Mouse (Mus musculus) layer of hippocampus, adult 6 months (tissue): ENCODE results near the gene Nat14. TPM values are rescaled to one million over a fixed set of nuclear protein-coding genes. Genes with fewer than 3 reads are reported as not detected.

Experiments
- long read RNA-seq, 2 experiments: library from polyadenylated mRNA; unstranded; transcript quantifications; one replicate each; pipeline ENCODE4 v2.0.0; 2019 to 2020
- polyA plus RNA-seq: library from polyadenylated mRNA; unstranded; fragments of <200 nt; fragmentation: Nextera tagmentation; gene quantifications from 2 replicates; pipeline ENCODE4 v1.2.3, GENCODE M21; 2021

The Nat14 gene
- 136 and 147 TPM in 2 replicates for polyA plus RNA-seq
- long read RNA-seq, experiment 1, transcript Nat14-205 (2 exons, 476 nt), result minor isoform, 11 of 185 reads
- long read RNA-seq, experiment 1, transcript Nat14-204 (3 exons, 1,415 nt), result major isoform, 51 of 185 reads
- long read RNA-seq, experiment 1, transcript Nat14-201 (3 exons, 1,612 nt), result minor isoform, 28 of 185 reads
- long read RNA-seq, experiment 1, partial matches to known transcripts, result 58 of 185 reads
- long read RNA-seq, experiment 1, other reads (novel, unspliced or antisense), result 37 of 185 reads
- long read RNA-seq, experiment 2, transcript Nat14-201 (3 exons, 1,612 nt), result minor isoform, 28 of 198 reads
- long read RNA-seq, experiment 2, transcript Nat14-205 (2 exons, 476 nt), result minor isoform, 12 of 198 reads
- long read RNA-seq, experiment 2, transcript Nat14-204 (3 exons, 1,415 nt), result major isoform, 62 of 198 reads
- long read RNA-seq, experiment 2, partial matches to known transcripts, result 42 of 198 reads
- long read RNA-seq, experiment 2, other reads (novel, unspliced or antisense), result 54 of 198 reads

GRCm38 (mm10) chr7:4921824-4922482, at the start of gene Nat14:
TSS of gene Nat14 (plus strand) at chr7:4922028.

DNA sequence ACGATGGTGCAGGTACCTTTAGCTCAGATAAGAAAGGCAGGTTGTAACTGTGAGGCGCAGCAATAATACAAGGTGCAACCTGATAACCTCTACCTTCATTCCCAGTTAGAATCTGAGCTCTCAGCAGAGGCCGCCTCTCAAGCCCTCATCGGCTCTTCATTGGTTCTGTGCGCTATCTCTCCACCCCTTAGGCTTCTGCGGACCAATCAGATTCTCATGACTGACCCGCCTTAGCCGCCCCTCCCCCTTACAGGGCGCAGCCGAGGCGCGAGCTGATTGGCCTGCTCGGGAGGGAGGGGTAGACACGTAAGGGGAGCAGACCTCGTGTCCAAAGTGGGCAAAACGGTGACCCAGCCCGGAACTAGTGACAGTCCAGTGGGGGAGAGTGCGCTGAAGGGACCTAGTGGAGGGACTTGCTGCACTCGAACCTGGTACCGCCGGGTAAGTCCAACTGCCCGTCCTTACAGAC, 45.0 kb upstream of the Nat14 start, which contains the start of gene Isoc2a:
Gene Isoc2a, plus strand, starts transcription at position 401 of the 469 bp plus-strand sequence.

DNA sequence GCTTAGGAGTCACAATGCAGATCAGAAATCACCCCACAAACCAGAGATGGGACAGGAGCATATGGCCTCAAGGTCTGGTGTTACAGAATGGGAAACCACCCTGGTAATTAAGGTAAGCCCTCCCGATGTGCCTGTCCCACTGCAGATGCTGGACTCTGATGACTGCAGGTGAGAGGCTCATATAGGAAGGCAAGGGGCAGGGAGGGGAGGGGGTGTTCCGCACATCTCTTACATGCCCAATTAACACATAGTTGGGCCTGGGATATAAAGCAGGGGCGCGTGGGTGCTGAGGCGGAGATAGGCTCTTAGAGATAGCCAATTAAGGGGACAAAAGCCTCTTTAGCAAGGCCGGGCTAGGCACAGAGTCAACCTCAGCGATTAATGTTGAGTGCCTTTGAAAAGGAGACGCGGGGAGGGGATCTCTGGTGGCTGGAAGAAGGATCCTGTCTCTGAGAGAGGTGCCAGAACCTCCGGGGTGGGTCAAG, 15.3 kb upstream of the Nat14 start, which contains the start of gene Gm36210:
Gene Gm36210, minus strand, starts transcription at position 51 of the 485 bp plus-strand sequence.

DNA sequence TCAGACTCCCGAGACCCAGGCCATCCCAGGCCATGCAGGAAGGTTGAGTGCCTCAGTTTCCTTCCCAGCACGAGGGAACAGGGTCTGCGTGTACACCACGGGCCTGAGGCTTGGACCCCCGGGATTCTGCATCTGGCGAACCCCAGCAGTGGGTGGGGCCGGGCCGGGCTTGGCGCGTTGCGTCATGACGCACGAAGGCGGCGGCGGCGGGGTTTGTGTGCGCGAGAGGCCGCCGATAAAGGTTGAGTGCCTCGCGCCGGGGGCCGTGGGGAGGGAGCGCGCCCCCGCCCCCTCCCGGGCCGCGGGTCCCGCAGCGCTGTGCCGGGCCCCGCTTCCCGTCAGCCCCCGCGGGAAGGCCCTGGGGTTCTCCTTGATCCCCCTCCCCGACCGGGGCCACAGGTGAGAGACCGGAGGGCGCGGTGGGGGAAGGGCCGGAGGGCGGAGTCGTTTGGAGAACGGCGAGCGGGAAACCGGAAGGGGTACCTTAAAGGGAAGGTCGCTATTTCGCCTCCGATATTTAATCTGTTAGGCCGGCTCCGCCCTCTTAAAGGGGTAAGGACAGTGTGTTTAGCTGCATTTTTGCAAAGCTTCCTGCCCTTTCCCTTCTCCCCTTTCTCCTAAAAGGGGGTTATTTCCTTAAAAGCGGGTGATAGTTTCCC, 6.7 kb upstream of the Nat14 start, which contains the start of gene Zfp628:
Gene Zfp628, plus strand, starts transcription at position 211 of the 659 bp plus-strand sequence.

DNA sequence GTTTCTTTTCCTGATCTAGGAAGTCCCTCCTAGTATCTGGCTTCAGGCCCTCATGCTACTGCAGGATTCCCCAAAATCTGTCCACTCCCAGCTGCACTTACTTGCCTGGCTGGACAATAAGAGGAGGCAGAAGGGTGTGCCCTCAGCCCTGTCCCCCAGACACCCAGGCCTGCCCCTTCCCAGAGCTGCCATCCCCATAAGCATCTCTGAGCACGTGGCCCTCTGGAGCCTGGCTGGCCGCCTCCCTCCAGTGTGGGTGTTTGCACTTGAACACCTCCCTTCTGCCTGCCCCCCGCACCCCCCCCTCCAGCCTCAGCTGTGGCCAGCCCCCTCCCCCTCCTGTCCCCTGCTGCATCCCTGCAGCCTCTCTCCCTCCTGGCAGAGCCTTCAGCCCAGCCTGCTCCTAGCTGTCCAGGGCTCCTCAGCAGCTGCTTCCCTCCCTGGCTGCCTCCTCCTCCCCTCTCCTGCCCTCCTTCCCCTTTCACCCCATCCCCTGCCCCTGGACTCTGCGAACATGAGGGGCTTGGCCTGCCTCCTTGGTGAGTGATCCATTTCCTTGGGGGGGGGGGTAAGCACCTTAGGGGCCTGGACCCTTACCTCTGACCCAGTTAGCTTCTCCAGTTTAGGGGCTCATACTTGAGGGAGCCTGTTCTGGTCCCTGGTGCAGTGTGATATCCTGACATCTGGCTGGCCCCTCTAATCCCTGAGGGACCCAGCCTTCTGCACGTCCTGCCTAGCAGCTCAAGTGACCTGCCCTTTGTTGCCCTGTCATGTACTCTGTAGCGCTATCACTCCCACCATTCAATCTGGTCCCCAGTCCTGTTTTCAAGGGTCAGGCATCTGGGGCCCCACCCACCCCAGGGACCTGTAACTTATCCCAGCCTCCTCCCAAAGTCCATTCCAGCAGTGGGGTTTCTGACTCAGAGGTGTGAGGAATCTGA, 3.9 kb downstream of the Nat14 start, which contains the start of gene Ssc5d:
Gene Ssc5d, plus strand, starts transcription at position 345 of the 941 bp plus-strand sequence.

DNA sequence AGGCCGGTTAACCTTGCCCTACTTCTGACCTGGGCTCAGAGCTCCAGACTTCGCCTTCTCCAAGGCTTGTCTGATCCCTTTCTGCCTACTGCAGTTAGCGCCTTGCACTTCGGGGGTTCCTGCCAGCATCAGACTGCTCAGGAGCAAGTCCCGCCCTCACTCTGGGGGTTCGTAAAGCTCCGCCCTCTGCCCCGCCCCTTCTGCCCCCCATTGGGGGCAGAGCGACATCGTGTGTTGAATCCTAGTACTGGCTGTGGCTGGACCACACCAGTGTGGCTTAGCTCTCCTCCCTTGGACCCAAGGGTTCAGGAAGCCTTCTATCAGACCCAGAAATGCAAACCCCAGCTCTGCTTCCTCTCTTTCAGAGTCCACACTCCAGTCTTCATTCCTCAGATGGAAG, 42.4 kb downstream of the Nat14 start, which contains the start of gene Sbk2:
Gene Sbk2, minus strand, starts transcription at position 135 of the 400 bp plus-strand sequence.

GRCm38 (mm10) chr7:4971068-4971467, 49.2 kb downstream of the Nat14 start, which contains the start of gene Sbk3:
TSS of gene Sbk3 (minus strand) at chr7:4971168.

Other genes starting within 250 kb of the Nat14 start
- gene Hspbp1, start 237.0 kb upstream of the Nat14 start, polyA plus RNA-seq, result 137 and 145 TPM in 2 replicates
- 3.8 and 6.0 TPM in 2 replicates for gene Brsk1, start 231.4 kb upstream of the Nat14 start, polyA plus RNA-seq
- gene Tmem150b, start 196.8 kb upstream of the Nat14 start, polyA plus RNA-seq, result not detected in 2 replicates
- 4.3 and 4.5 TPM in 2 replicates for gene Kmt5c, start 181.9 kb upstream of the Nat14 start, polyA plus RNA-seq
- gene Cox6b2, start 168.9 kb upstream of the Nat14 start, polyA plus RNA-seq, result 19.8 and 42.8 TPM in 2 replicates
- gene Fam71e2, start 150.7 kb upstream of the Nat14 start, polyA plus RNA-seq, result not detected in 2 replicates
- gene Il11, start 139.2 kb upstream of the Nat14 start, polyA plus RNA-seq, result 0.18 and 0.45 TPM in 2 replicates
- gene Tmem190, start 139.1 kb upstream of the Nat14 start, polyA plus RNA-seq, result not detected in 2 replicates
- 7.2 and 9.5 TPM in 2 replicates for gene Tmem238, start 132.4 kb upstream of the Nat14 start, polyA plus RNA-seq
- 1,085 and 1,204 TPM in 2 replicates for gene Rpl28, start 129.2 kb upstream of the Nat14 start, polyA plus RNA-seq
- gene Ube2s, start 109.4 kb upstream of the Nat14 start, polyA plus RNA-seq, result 16.3 and 20.3 TPM in 2 replicates
- 11.7 and 13.1 TPM in 2 replicates for gene Shisa7, start 77.3 kb upstream of the Nat14 start, polyA plus RNA-seq
- gene Isoc2b, start 51.8 kb upstream of the Nat14 start, polyA plus RNA-seq, result 17.0 and 20.1 TPM in 2 replicates
- gene Isoc2a, start 44.9 kb upstream of the Nat14 start, polyA plus RNA-seq, result 0.87 and 0.94 TPM in 2 replicates
- 0.14 and 0.29 TPM in 2 replicates for gene Gm36210, start 15.5 kb upstream of the Nat14 start, polyA plus RNA-seq
- 0.75 and 0.93 TPM in 2 replicates for gene Zfp628, start 6.8 kb upstream of the Nat14 start, polyA plus RNA-seq
- 0.04 and 0.05 TPM in 2 replicates for gene Ssc5d, start 3.8 kb downstream of the Nat14 start, polyA plus RNA-seq
- gene Sbk2, start 42.4 kb downstream of the Nat14 start, polyA plus RNA-seq, result 0.31 and 0.74 TPM in 2 replicates
- 0.08 and 0.15 TPM in 2 replicates for gene Sbk3, start 49.1 kb downstream of the Nat14 start, polyA plus RNA-seq
- gene Zfp579, start 74.1 kb downstream of the Nat14 start, polyA plus RNA-seq, result 6.2 and 8.0 TPM in 2 replicates
- gene Zfp524, start 92.4 kb downstream of the Nat14 start, polyA plus RNA-seq, result 11.0 and 13.9 TPM in 2 replicates
- 13.3 and 16.7 TPM in 2 replicates for gene Fiz1, start 92.7 kb downstream of the Nat14 start, polyA plus RNA-seq
- gene Gm44973, start 93.5 kb downstream of the Nat14 start, polyA plus RNA-seq, result 0.31 TPM in 1 of 2 replicates, not detected in the other
- gene Zfp865, start 98.3 kb downstream of the Nat14 start, polyA plus RNA-seq, result 1.5 and 2.0 TPM in 2 replicates
- gene Ccdc106, start 98.5 kb downstream of the Nat14 start, polyA plus RNA-seq, result 65.2 and 75.8 TPM in 2 replicates
- gene 4632433K11Rik, start 112.1 kb downstream of the Nat14 start, polyA plus RNA-seq, result not detected in 2 replicates
- gene Zfp784, start 116.4 kb downstream of the Nat14 start, polyA plus RNA-seq, result 3.1 and 3.3 TPM in 2 replicates
- gene Zfp580, start 129.5 kb downstream of the Nat14 start, polyA plus RNA-seq, result 4.2 and 4.7 TPM in 2 replicates
- 5.4 and 5.7 TPM in 2 replicates for gene U2af2, start 140.1 kb downstream of the Nat14 start, polyA plus RNA-seq
- 65.5 and 92.3 TPM in 2 replicates for gene Epn1, start 158.2 kb downstream of the Nat14 start, polyA plus RNA-seq
- not detected in 2 replicates for gene Rfpl4, start 194.9 kb downstream of the Nat14 start, polyA plus RNA-seq
- 0.88 and 1.2 TPM in 2 replicates for gene Rasl2-9, start 203.9 kb downstream of the Nat14 start, polyA plus RNA-seq
- gene Vmn1r55, start 227.6 kb downstream of the Nat14 start, polyA plus RNA-seq, result not detected in 2 replicates